Mouse (Mus musculus) retina, adult 2 months (tissue): Measurements from ENCODE around the gene Itgb3.

ENCODE experiments used
- DNase-seq: peaks from one replicate; pipeline ENCODE4 v3.0.0-alpha.2; 2012; ENCODE audit warnings: low read depth, low spot score

Itgb3 gene

GRCm38 (mm10) chr11:104622040-104622962 lies 14.5 kb downstream of the Itgb3 start:
- no peak for DNase-seq

GRCm38 (mm10) chr11:104624791-104625391 lies 17.1 kb downstream of the Itgb3 start:
- no peak for DNase-seq

- DNase-seq: no peak
Measured at GRCm38 (mm10) chr11:104625453-104626402, 17.9 kb downstream of the Itgb3 start.

- no peak for DNase-seq
Measured at GRCm38 (mm10) chr11:104626635-104627034, 18.8 kb downstream of the Itgb3 start.

GRCm38 (mm10) chr11:104627616-104628301 lies 20.0 kb downstream of the Itgb3 start:
- no peak for DNase-seq

- DNase-seq: no peak
Measured at GRCm38 (mm10) chr11:104628566-104628965, 20.8 kb downstream of the Itgb3 start.

GRCm38 (mm10) chr11:104630185-104630835 lies 22.5 kb downstream of the Itgb3 start:
- no peak for DNase-seq

- DNase-seq: no peak
Measured at GRCm38 (mm10) chr11:104631306-104631705, 23.5 kb downstream of the Itgb3 start.

- no peak for DNase-seq
Measured at GRCm38 (mm10) chr11:104637010-104637409, 29.2 kb downstream of the Itgb3 start.

GRCm38 (mm10) chr11:104638006-104638405 lies 30.2 kb downstream of the Itgb3 start:
- DNase-seq: no peak

GRCm38 (mm10) chr11:104638906-104639305 lies 31.1 kb downstream of the Itgb3 start:
- no peak for DNase-seq

GRCm38 (mm10) chr11:104639634-104640033 lies 31.8 kb downstream of the Itgb3 start:
- no peak for DNase-seq

- no peak for DNase-seq
Measured at GRCm38 (mm10) chr11:104640894-104641293, 33.1 kb downstream of the Itgb3 start.

GRCm38 (mm10) chr11:104643236-104643635 lies 35.4 kb downstream of the Itgb3 start:
- DNase-seq: no peak

- DNase-seq: no peak
Measured at GRCm38 (mm10) chr11:104645402-104645801, 37.6 kb downstream of the Itgb3 start.

GRCm38 (mm10) chr11:104646173-104646572 lies 38.4 kb downstream of the Itgb3 start:
- no peak for DNase-seq

- DNase-seq: no peak
Measured at GRCm38 (mm10) chr11:104646611-104647010, 38.8 kb downstream of the Itgb3 start.

- no peak for DNase-seq
Measured at GRCm38 (mm10) chr11:104647188-104647867, 39.5 kb downstream of the Itgb3 start.

GRCm38 (mm10) chr11:104648571-104648970 lies 40.8 kb downstream of the Itgb3 start:
- DNase-seq: no peak

- no peak for DNase-seq
Measured at GRCm38 (mm10) chr11:104660599-104660998, 52.8 kb downstream of the Itgb3 start.
